Mouse (Mus musculus) heart, adult 2 months (tissue): Measurements from ENCODE around the gene Tex2.

ENCODE experiments used
- CTCF ChIP-seq: fragments of 200-600 bp; IDR thresholded peaks from 2 replicates; pipeline ENCODE4 v1.8.1; 2022; ENCODE audit warnings: antibody characterized with exemption, mild to moderate bottlenecking, moderate library complexity
- POLR2A ChIP-seq: fragments of 200-500 bp; IDR thresholded peaks from 2 replicates; pipeline ENCODE4 v1.6.1; 2011; ENCODE audit warnings: mild to moderate bottlenecking, low read depth, low read length, control low read depth; ENCODE audit not compliant: insufficient read depth

DNA sequence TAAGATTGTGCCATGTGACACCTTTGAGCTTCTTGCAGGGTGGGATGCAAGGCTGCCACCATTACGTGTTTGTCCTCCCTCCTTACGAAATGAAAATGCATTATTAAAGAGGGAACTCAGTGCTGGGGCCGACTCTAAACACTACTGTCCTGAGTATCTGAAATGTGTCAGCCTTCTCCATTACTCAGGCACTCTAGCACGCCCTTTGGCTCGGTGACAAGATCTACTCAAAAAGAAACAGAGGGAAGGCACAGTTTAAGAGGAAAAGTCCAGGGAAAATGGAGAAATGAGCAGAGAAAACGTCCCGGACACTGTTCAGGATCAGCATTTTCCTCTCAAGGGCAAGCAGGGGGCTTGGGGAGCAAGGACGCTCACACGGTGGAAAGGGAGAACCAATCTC, 40.3 kb downstream of the Tex2 start:
- TF ChIP-seq POLR2A (no peak), CTCF (no peak)
